Mouse (Mus musculus) heart, embryonic 12.5 days (tissue): ENCODE data around the gene Gins2. TPM values are rescaled to one million over a fixed set of nuclear protein-coding genes. Genes with fewer than 3 reads are reported as not detected.

Experiments
- ATAC-seq: fragments of 200-750 bp; cut with Nextera tagmentation; 2 replicates; pipeline ENCODE4 v1.8.0; 2017; ENCODE audit warnings: moderate TSS enrichment, moderate library complexity; ENCODE audit not compliant: insufficient number of reproducible peaks, low FRiP score
- H3K27ac ChIP-seq: fragments of 300-500 bp; sonication (generic); 2 replicates; pipeline ENCODE4 v1.5.1; 2016; ENCODE audit warnings: mild to moderate bottlenecking, moderate library complexity; ENCODE audit not compliant: poor library complexity, severe bottlenecking
- H3K27me3 ChIP-seq: fragments of 300-500 bp; sonication (generic); replicated peaks from 2 replicates; pipeline ENCODE4 v1.6.1; 2016; ENCODE audit warnings: mild to moderate bottlenecking, moderate library complexity
- H3K36me3 ChIP-seq: fragments of 300-500 bp; sonication (generic); 2 replicates; pipeline ENCODE4 v1.6.1; 2016; ENCODE audit warnings: mild to moderate bottlenecking, moderate library complexity
- H3K4me1 ChIP-seq: fragments of 300-500 bp; sonication (generic); replicated peaks from 2 replicates; pipeline ENCODE4 v1.6.1; 2016; ENCODE audit warnings: mild to moderate bottlenecking
- H3K4me2 ChIP-seq: fragments of 300-500 bp; sonication (generic); 2 replicates; pipeline ENCODE4 v1.6.1; 2016; ENCODE audit warnings: mild to moderate bottlenecking, moderate library complexity
- H3K4me3 ChIP-seq: fragments of 300-500 bp; sonication (generic); 2 replicates; pipeline ENCODE4 v1.5.1; 2016; ENCODE audit warnings: mild to moderate bottlenecking
- H3K9ac ChIP-seq: fragments of 300-500 bp; sonication (generic); 2 replicates; pipeline ENCODE4 v1.6.1; 2016; ENCODE audit warnings: mild to moderate bottlenecking, moderate library complexity
- H3K9me3 ChIP-seq: fragments of 300-500 bp; sonication (generic); replicated peaks from 2 replicates; pipeline ENCODE4 v1.6.1; 2016; ENCODE audit warnings: mild to moderate bottlenecking, moderate library complexity
- WGBS: fragments of 180-500 bp; shearing (Covaris S2); methylation state at CpG from one replicate; pipeline ENCODE4 v1.1.7; 2016; 5-methylcytosine and 5-hydroxymethylcytosine counted together
- polyA plus RNA-seq: library from polyadenylated mRNA; unstranded; fragments of >200 nt; fragmentation: Nextera tagmentation; extraction: Ambion mirVana; gene quantifications from 2 replicates; pipeline ENCODE4 v1.2.1, GENCODE M21; 2016

Gins2 gene
- polyA plus RNA-seq, 1 experiment from 2014 or later = 63.4 TPM

- peaks cover 100% of the 10 kb centered on the region for H3K4me1 ChIP-seq
- H3K27me3 ChIP-seq = no peaks in the 10 kb centered on the region
- no peak overlapping the region for H3K4me3 ChIP-seq
- H3K9ac ChIP-seq = peak overlapping the region; percentile 40; the same call in 1 of the 2 replicates
- peak overlapping the region; percentile 99 for H3K27ac ChIP-seq
- H3K36me3 ChIP-seq = peaks cover 27% of the 10 kb centered on the region
- WGBS = 91% methylated on average over 18 of the region's 18 CpGs
- H3K9me3 ChIP-seq = no peaks in the 10 kb centered on the region
- no peak for ATAC-seq
- H3K4me2 ChIP-seq = peak overlapping the region; percentile 61
Measured at GRCm38 (mm10) chr8:120554466-120555039, 34.6 kb downstream of the Gins2 start.

DNA sequence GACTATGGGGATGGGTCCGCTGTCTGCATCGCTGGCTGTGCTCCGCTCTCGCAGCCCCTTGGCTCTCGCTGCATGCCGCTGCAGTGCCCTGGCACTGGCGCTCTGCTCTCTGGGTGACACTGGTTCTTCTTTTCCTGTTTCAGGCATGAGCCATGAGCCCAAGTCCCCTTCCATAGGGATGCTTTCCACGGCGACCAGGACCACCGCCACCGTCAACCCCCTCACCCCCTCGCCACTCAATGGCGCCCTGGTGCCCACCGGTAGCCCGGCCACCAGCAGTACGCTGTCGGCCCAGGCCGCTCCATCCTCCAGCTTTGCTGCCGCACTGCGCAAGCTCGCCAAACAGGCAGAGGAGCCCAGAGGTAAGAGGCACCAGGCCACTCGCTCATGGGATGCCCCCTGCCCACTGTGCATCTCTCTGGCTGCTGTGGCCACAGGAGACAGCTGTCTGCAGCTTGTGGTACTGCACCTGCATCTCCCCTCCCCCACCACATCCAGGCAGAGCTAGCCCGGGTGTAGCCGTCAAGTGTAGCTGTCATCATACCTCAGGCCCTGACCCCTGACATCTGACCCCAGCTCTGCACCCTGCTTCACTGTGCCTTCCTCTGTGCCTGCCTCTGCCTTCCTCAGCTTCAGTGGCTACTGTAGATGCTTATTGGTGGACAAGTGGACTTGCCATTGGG lies 35.5 kb downstream of the Gins2 start:
- Histone ChIP-seq H3K27me3 (no peaks in the 10 kb centered on the region), H3K36me3 (peaks cover 19% of the 10 kb centered on the region), H3K27ac (peak overlapping the region; percentile 20; the same call in 1 of the 2 replicates), H3K4me3 (no peak overlapping the region), H3K4me2 (no peak overlapping the region), H3K4me1 (peaks cover 100% of the 10 kb centered on the region), H3K9me3 (no peaks in the 10 kb centered on the region), H3K9ac (peak overlapping the region; percentile 3; the same call in 1 of the 2 replicates)
- 85% methylated on average over 24 of the region's 24 CpGs for WGBS
- no peak for ATAC-seq

GRCm38 (mm10) chr8:120552509-120552908 lies 36.6 kb downstream of the Gins2 start:
- 84% methylated on average over 11 of the region's 11 CpGs for WGBS
- H3K27me3 ChIP-seq = no peaks in the 10 kb centered on the region
- no peak for ATAC-seq
- no peaks in the 10 kb centered on the region for H3K9me3 ChIP-seq
- H3K36me3 ChIP-seq = peaks cover 18% of the 10 kb centered on the region
- no peak overlapping the region for H3K4me3 ChIP-seq
- H3K27ac ChIP-seq = peak overlapping the region; percentile 26; the same call in 1 of the 2 replicates
- peaks cover 100% of the 10 kb centered on the region for H3K4me1 ChIP-seq
- no peak overlapping the region for H3K4me2 ChIP-seq
- H3K9ac ChIP-seq = peak overlapping the region; percentile 43

- peaks cover 100% of the 10 kb centered on the region for H3K4me1 ChIP-seq
- H3K4me3 ChIP-seq = no peak overlapping the region
- no peaks in the 10 kb centered on the region for H3K27me3 ChIP-seq
- H3K36me3 ChIP-seq = peaks cover 18% of the 10 kb centered on the region
- peak overlapping the region; percentile 39; the same call in 1 of the 2 replicates for H3K9ac ChIP-seq
- WGBS = 69% methylated on average over 3 of the region's 3 CpGs
- no peak for ATAC-seq
- H3K27ac ChIP-seq = peak overlapping the region; percentile 93
- H3K4me2 ChIP-seq = peak overlapping the region; percentile 50
- H3K9me3 ChIP-seq = no peaks in the 10 kb centered on the region
Measured at GRCm38 (mm10) chr8:120551677-120551980, 37.5 kb downstream of the Gins2 start.

- no peaks in the 10 kb centered on the region for H3K27me3 ChIP-seq
- H3K4me1 ChIP-seq = peaks cover 100% of the 10 kb centered on the region
- peak; percentile 10; the same call in 1 of the 2 replicates for ATAC-seq
- peak overlapping the region; percentile 64; the same call in 1 of the 2 replicates for H3K9ac ChIP-seq
- no peaks in the 10 kb centered on the region for H3K9me3 ChIP-seq
- H3K27ac ChIP-seq = peak overlapping the region; percentile 93
- no peak overlapping the region for H3K4me3 ChIP-seq
- H3K4me2 ChIP-seq = peak overlapping the region; percentile 50
- H3K36me3 ChIP-seq = peaks cover 18% of the 10 kb centered on the region
- WGBS = 56% methylated on average over 11 of the region's 11 CpGs
Measured at GRCm38 (mm10) chr8:120550937-120551676, 38.0 kb downstream of the Gins2 start.

GRCm38 (mm10) chr8:120550430-120550829 lies 38.7 kb downstream of the Gins2 start:
- peak overlapping the region; percentile 93 for H3K27ac ChIP-seq
- H3K9me3 ChIP-seq = no peaks in the 10 kb centered on the region
- ATAC-seq = no peak
- WGBS = 36% methylated on average over 12 of the region's 12 CpGs
- H3K4me2 ChIP-seq = peak overlapping the region; percentile 50
- peaks cover 18% of the 10 kb centered on the region for H3K36me3 ChIP-seq
- no peak overlapping the region for H3K4me3 ChIP-seq
- peaks cover 100% of the 10 kb centered on the region for H3K4me1 ChIP-seq
- peak overlapping the region; percentile 64 for H3K9ac ChIP-seq
- no peaks in the 10 kb centered on the region for H3K27me3 ChIP-seq

GRCm38 (mm10) chr8:120549922-120550321 lies 39.2 kb downstream of the Gins2 start:
- Histone ChIP-seq H3K4me1 (peaks cover 99% of the 10 kb centered on the region), H3K9ac (peak overlapping the region; percentile 64), H3K4me2 (peak overlapping the region; percentile 50), H3K27ac (peak overlapping the region; percentile 93), H3K9me3 (no peaks in the 10 kb centered on the region), H3K4me3 (no peak overlapping the region), H3K36me3 (peaks cover 17% of the 10 kb centered on the region), H3K27me3 (no peaks in the 10 kb centered on the region)
- no peak for ATAC-seq
- WGBS = 31% methylated on average over 11 of the region's 11 CpGs

DNA sequence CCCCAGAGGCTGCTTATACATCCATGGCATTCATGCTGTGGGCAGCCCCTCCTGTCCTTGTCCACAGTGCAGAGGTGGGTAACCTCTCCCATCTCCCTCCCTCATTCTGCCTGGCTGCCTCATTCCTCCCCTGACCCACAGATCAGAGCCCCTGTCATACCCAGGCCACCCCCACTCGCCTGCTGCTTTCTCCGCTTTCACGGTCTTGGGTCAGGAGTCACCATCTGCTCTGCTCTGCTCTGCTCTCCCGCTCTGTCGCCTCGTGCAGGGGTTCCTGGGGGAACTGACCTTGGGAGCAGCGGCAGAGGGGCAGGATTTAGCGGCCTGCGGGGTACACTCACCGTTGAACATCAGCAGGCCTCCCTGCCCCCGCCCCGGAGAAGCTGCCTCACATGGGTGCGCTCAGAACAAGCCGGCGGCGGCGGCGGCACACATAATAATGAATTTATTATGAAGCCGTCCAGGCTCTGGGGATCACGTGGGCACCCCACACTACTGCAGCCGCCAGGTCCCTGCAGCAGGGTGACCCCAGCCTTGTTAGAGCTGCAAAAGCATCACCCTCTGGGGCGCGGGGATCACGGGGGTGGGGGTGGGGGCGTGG lies 39.7 kb downstream of the Gins2 start:
- Histone ChIP-seq H3K4me1 (peaks cover 98% of the 10 kb centered on the region), H3K36me3 (peaks cover 12% of the 10 kb centered on the region), H3K27me3 (no peaks in the 10 kb centered on the region), H3K9me3 (no peaks in the 10 kb centered on the region), H3K27ac (peak overlapping the region; percentile 93), H3K9ac (peak overlapping the region; percentile 64), H3K4me2 (peak overlapping the region; percentile 50), H3K4me3 (no peak overlapping the region)
- WGBS = 32% methylated on average over 25 of the region's 25 CpGs
- ATAC-seq = no peak

- Histone ChIP-seq H3K9me3 (no peaks in the 10 kb centered on the region), H3K4me1 (peaks cover 98% of the 10 kb centered on the region), H3K9ac (peak overlapping the region; percentile 4), H3K27ac (peak overlapping the region; percentile 50), H3K4me2 (peak overlapping the region; percentile 39), H3K4me3 (no peak overlapping the region), H3K36me3 (peaks cover under 1% of the 10 kb centered on the region), H3K27me3 (no peaks in the 10 kb centered on the region)
- 38% methylated on average over 16 of the region's 16 CpGs for WGBS
- no peak for ATAC-seq
Measured at GRCm38 (mm10) chr8:120548313-120548761, 40.8 kb downstream of the Gins2 start.

DNA sequence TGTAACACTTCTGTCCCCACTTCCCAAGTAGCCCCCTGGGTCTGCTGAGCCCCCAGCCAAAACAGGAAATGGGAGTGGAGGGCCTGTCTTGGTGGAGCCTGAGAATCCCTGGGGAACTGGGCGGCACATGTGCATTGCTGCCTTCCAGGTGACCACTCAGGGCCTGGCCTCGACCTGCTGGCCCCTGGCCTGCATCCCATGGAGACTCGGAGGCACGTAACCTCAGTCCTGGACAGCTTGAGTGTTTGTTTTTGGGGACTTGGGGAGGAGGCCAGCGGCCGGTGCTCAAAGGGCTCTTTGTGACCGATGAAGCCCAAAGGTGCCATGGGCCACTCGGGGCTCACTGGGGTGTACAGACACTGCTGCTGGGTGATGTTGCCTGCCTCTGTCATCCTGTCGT lies 41.5 kb downstream of the Gins2 start:
- Histone ChIP-seq H3K27me3 (no peaks in the 10 kb centered on the region), H3K9ac (peak overlapping the region; percentile 4; the same call in 1 of the 2 replicates), H3K9me3 (no peaks in the 10 kb centered on the region), H3K4me3 (no peak overlapping the region), H3K27ac (peak overlapping the region; percentile 50), H3K36me3 (no peaks in the 10 kb centered on the region), H3K4me1 (peaks cover 98% of the 10 kb centered on the region), H3K4me2 (peak overlapping the region; percentile 39; the same call in 1 of the 2 replicates)
- no peak for ATAC-seq
- 64% methylated on average over 9 of the region's 9 CpGs for WGBS

GRCm38 (mm10) chr8:120544155-120544554 lies 44.9 kb downstream of the Gins2 start:
- peak overlapping the region; percentile 78 for H3K27ac ChIP-seq
- H3K4me2 ChIP-seq = no peak overlapping the region

More at GRCm38 (mm10) chr8:120544155-120544554, 44.9 kb downstream of the Gins2 start:
- no peak overlapping the region for H3K9ac ChIP-seq
- 86% methylated on average over 5 of the region's 5 CpGs for WGBS
- H3K9me3 ChIP-seq = no peaks in the 10 kb centered on the region
- ATAC-seq = no peak
- peaks cover 97% of the 10 kb centered on the region for H3K4me1 ChIP-seq
- H3K4me3 ChIP-seq = no peak overlapping the region
- no peaks in the 10 kb centered on the region for H3K27me3 ChIP-seq
- no peaks in the 10 kb centered on the region for H3K36me3 ChIP-seq
